Mouse (Mus musculus): Measurements from ENCODE around the gene Cldn8. TPM values are rescaled to one million over a fixed set of nuclear protein-coding genes. Genes with fewer than 3 reads are reported as not detected.
A peak's percentile ranks its signal among the peaks of the same experiment; 100 is the strongest.

Cldn8 gene
- polyA plus RNA-seq, 1 experiment from 2014 or later, result 42.0 TPM

DNA sequence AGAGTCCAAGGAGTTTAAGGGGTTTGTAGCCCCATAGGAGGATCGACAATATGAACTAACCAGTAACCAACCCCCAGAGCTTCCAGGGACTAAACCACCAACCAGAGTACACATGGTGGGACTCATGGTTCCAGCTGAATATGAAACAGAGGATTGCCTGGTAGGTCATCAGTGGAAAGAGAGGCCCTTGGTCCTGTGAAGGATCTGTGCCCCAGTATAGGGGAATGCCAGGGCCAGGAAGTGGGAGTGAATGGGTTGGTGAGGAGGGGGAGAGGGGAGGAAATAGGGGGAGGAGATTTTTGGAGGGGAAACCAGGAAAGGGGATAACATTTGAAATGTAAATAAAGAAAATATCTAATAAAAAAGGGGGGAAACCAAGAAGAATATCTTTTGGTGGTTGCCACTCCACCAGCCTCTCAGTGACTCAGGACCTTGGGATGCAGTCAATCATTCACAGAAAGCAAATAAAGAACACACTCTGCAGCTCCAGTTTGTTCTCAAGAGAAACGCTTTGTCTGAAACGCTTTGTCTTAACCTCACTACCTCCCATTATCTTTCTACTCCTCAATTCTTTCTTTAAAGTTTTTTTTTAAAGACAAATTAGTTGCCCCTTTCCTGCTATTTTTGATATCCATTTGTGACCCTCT, 23.0 kb downstream of the Cldn8 start:
- Histone ChIP-seq H3K4me3 (ENCODE audit: low read depth, low read length) (no peak overlapping the region), H3K27me3 (replicated peaks; ENCODE audit: control insufficient read depth, insufficient read depth, low read length) (no peaks in the 10 kb centered on the region), H3K9ac (ENCODE audit: low read length) (no peak overlapping the region), H3K4me2 (ENCODE audit: low read length) (no peak overlapping the region), H3K9me3 (ENCODE audit: control insufficient read depth, low read length) (no peaks in the 10 kb centered on the region), H3K36me3 (ENCODE audit: control insufficient read depth, insufficient read depth, low read length) (no peaks in the 10 kb centered on the region), H3K4me1 (replicated peaks; ENCODE audit: control insufficient read depth, insufficient read depth, low read length) (no peaks in the 10 kb centered on the region), H3K27ac (ENCODE audit: low read depth) (peak overlapping the region; percentile 16; the same call in 1 of the 2 replicates)
- 53% methylated on average over 3 of the region's 3 CpGs for whole genome bisulfite sequencing
- no peak for DNase-seq (ENCODE audit: low spot score)
- peak; percentile 88 for ATAC-seq (replicated peaks; ENCODE audit: low FRiP score, low TSS enrichment, low read depth)

DNA sequence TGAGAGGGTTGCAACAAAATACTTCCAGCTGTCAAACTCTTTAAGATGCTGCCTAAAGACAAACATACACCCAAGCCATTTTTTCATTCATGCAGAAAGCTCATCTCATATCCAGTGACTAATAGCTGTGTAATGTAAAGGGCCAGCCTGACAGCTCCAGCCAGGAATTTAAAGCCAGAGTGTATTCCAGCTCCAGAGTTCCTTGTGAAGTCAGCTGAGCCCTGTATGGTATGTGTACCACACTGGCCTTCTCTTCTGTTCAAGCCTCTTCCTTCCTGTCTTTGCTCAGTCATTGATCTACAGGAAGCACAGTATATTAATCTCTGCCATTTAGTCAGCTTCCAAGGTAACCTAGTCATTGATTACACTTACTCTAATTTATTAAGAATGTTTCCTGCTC, 51.6 kb downstream of the Cldn8 start:
- Histone ChIP-seq H3K27ac (ENCODE audit: low read depth) (no peak overlapping the region), H3K27me3 (replicated peaks; ENCODE audit: control insufficient read depth, insufficient read depth, low read length) (no peaks in the 10 kb centered on the region), H3K9me3 (ENCODE audit: control insufficient read depth, low read length) (no peaks in the 10 kb centered on the region), H3K9ac (ENCODE audit: low read length) (no peak overlapping the region), H3K4me3 (ENCODE audit: low read depth, low read length) (no peak overlapping the region), H3K36me3 (ENCODE audit: control insufficient read depth, insufficient read depth, low read length) (no peaks in the 10 kb centered on the region), H3K4me1 (replicated peaks; ENCODE audit: control insufficient read depth, insufficient read depth, low read length) (no peaks in the 10 kb centered on the region), H3K4me2 (ENCODE audit: low read length) (no peak overlapping the region)
- DNase-seq (ENCODE audit: low spot score) (no peak), ATAC-seq (replicated peaks; ENCODE audit: low FRiP score, low TSS enrichment, low read depth) (no peak)

Other genes starting within 250 kb of the Cldn8 start
- not detected in 2 replicates for gene Cldn17, start 56.2 kb downstream of the Cldn8 start, polyA plus RNA-seq (2014; fragmentation: Nextera tagmentation; extraction: Ambion mirVana)
- not detected in 2 replicates for gene Krtap24-1, start 49.1 kb upstream of the Cldn8 start, polyA plus RNA-seq (2014; fragmentation: Nextera tagmentation; extraction: Ambion mirVana)
- not detected in 2 replicates for gene 2310079G19Rik, start 64.5 kb upstream of the Cldn8 start, polyA plus RNA-seq (2014; fragmentation: Nextera tagmentation; extraction: Ambion mirVana)
- not detected in 2 replicates for gene Krtap26-1, start 84.6 kb upstream of the Cldn8 start, polyA plus RNA-seq (2014; fragmentation: Nextera tagmentation; extraction: Ambion mirVana)
- gene Krtap27-1, start 108.5 kb upstream of the Cldn8 start, polyA plus RNA-seq (2014; fragmentation: Nextera tagmentation; extraction: Ambion mirVana), result not detected in 2 replicates
- gene 2310061N02Rik, start 144.8 kb upstream of the Cldn8 start, polyA plus RNA-seq (2014; fragmentation: Nextera tagmentation; extraction: Ambion mirVana), result not detected in 2 replicates
- not detected in 2 replicates for gene Krtap13-1, start 165.7 kb upstream of the Cldn8 start, polyA plus RNA-seq (2014; fragmentation: Nextera tagmentation; extraction: Ambion mirVana)
- not detected in 2 replicates for gene Krtap13, start 188.5 kb upstream of the Cldn8 start, polyA plus RNA-seq (2014; fragmentation: Nextera tagmentation; extraction: Ambion mirVana)
- gene 2310034C09Rik, start 195.7 kb upstream of the Cldn8 start, polyA plus RNA-seq (2014; fragmentation: Nextera tagmentation; extraction: Ambion mirVana), result not detected in 2 replicates
- gene 2310057N15Rik, start 211.0 kb upstream of the Cldn8 start, polyA plus RNA-seq (2014; fragmentation: Nextera tagmentation; extraction: Ambion mirVana), result not detected in 2 replicates
- not detected in 2 replicates for gene Gm5965, start 214.7 kb upstream of the Cldn8 start, polyA plus RNA-seq (2014; fragmentation: Nextera tagmentation; extraction: Ambion mirVana)
- gene Gm20741, start 249.0 kb upstream of the Cldn8 start, polyA plus RNA-seq (2014; fragmentation: Nextera tagmentation; extraction: Ambion mirVana), result not detected in 2 replicates

Data from intestine, embryonic 14.5 days (tissue).